Mouse (Mus musculus): ENCODE measurements around the gene Insl5. TPM values are rescaled to one million over a fixed set of nuclear protein-coding genes. Genes with fewer than 3 reads are reported as not detected.

Gene Insl5
- not detected in 2 replicates for polyA plus RNA-seq (2011; ENCODE audit: insufficient read length, low read depth, missing spikeins)

- Histone ChIP-seq H3K4me1 (ENCODE audit: control insufficient read depth, insufficient read depth, low read length) (no peaks in the 10 kb centered on the region), H3K4me3 (ENCODE audit: insufficient read depth, low read length) (no peak within 1 kb of the TSS), H3K27ac (ENCODE audit: insufficient read depth, low read length) (no peak within 1 kb of the TSS)
- TF ChIP-seq POLR2A (IDR thresholded peaks at IDR 0.05; ENCODE audit: low read depth, low read length) (no peak), CTCF (IDR thresholded peaks at IDR 0.05; ENCODE audit: borderline replicate concordance, insufficient read depth, low read length) (no peak)
Observed at GRCm38 (mm10) chr4:103026621-103027020, at the start of gene Insl5. Insl5 (minus strand) TSS chr4:103026842.

GRCm38 (mm10) chr4:103070631-103071030 lies 44.0 kb upstream of the Insl5 start:
- no peak for TF ChIP-seq POLR2A (IDR thresholded peaks at IDR 0.05; ENCODE audit: low read depth, low read length)
- TF ChIP-seq CTCF (IDR thresholded peaks at IDR 0.05; ENCODE audit: borderline replicate concordance, insufficient read depth, low read length): no peak
- Histone ChIP-seq H3K4me3 (ENCODE audit: insufficient read depth, low read length) (no peak overlapping the region), H3K27ac (ENCODE audit: insufficient read depth, low read length) (no peak overlapping the region), H3K4me1 (ENCODE audit: control insufficient read depth, insufficient read depth, low read length) (no peaks in the 10 kb centered on the region)

- no peak overlapping the region for H3K27ac ChIP-seq (ENCODE audit: insufficient read depth, low read length)
- H3K4me3 ChIP-seq (ENCODE audit: insufficient read depth, low read length): no peak overlapping the region
- no peaks in the 10 kb centered on the region for H3K4me1 ChIP-seq (ENCODE audit: control insufficient read depth, insufficient read depth, low read length)
- TF ChIP-seq POLR2A (IDR thresholded peaks at IDR 0.05; ENCODE audit: low read depth, low read length) (no peak), CTCF (IDR thresholded peaks at IDR 0.05; ENCODE audit: borderline replicate concordance, insufficient read depth, low read length) (no peak)
Observed at GRCm38 (mm10) chr4:103067906-103068655, 41.4 kb upstream of the Insl5 start.

GRCm38 (mm10) chr4:103064976-103065375 lies 38.3 kb upstream of the Insl5 start:
- Histone ChIP-seq H3K4me1 (ENCODE audit: control insufficient read depth, insufficient read depth, low read length) (no peaks in the 10 kb centered on the region), H3K4me3 (ENCODE audit: insufficient read depth, low read length) (no peak overlapping the region), H3K27ac (ENCODE audit: insufficient read depth, low read length) (no peak overlapping the region)
- TF ChIP-seq CTCF (IDR thresholded peaks at IDR 0.05; ENCODE audit: borderline replicate concordance, insufficient read depth, low read length): no peak
- TF ChIP-seq POLR2A (IDR thresholded peaks at IDR 0.05; ENCODE audit: low read depth, low read length): no peak

GRCm38 (mm10) chr4:103064421-103064820 lies 37.8 kb upstream of the Insl5 start:
- H3K4me1 ChIP-seq (ENCODE audit: control insufficient read depth, insufficient read depth, low read length): no peaks in the 10 kb centered on the region
- H3K27ac ChIP-seq (ENCODE audit: insufficient read depth, low read length): no peak overlapping the region
- no peak overlapping the region for H3K4me3 ChIP-seq (ENCODE audit: insufficient read depth, low read length)
- TF ChIP-seq POLR2A (IDR thresholded peaks at IDR 0.05; ENCODE audit: low read depth, low read length) (no peak), CTCF (IDR thresholded peaks at IDR 0.05; ENCODE audit: borderline replicate concordance, insufficient read depth, low read length) (no peak)

- no peak overlapping the region for H3K4me3 ChIP-seq (ENCODE audit: insufficient read depth, low read length)
- TF ChIP-seq POLR2A (IDR thresholded peaks at IDR 0.05; ENCODE audit: low read depth, low read length) (no peak), CTCF (IDR thresholded peaks at IDR 0.05; ENCODE audit: borderline replicate concordance, insufficient read depth, low read length) (no peak)
- H3K4me1 ChIP-seq (ENCODE audit: control insufficient read depth, insufficient read depth, low read length): no peaks in the 10 kb centered on the region
- no peak overlapping the region for H3K27ac ChIP-seq (ENCODE audit: insufficient read depth, low read length)
Observed at GRCm38 (mm10) chr4:103056909-103057308, 30.3 kb upstream of the Insl5 start.

GRCm38 (mm10) chr4:103048046-103048445 lies 21.4 kb upstream of the Insl5 start:
- H3K4me1 ChIP-seq (ENCODE audit: control insufficient read depth, insufficient read depth, low read length): no peaks in the 10 kb centered on the region
- TF ChIP-seq POLR2A (IDR thresholded peaks at IDR 0.05; ENCODE audit: low read depth, low read length) (no peak), CTCF (IDR thresholded peaks at IDR 0.05; ENCODE audit: borderline replicate concordance, insufficient read depth, low read length) (no peak)
- no peak overlapping the region for H3K4me3 ChIP-seq (ENCODE audit: insufficient read depth, low read length)
- H3K27ac ChIP-seq (ENCODE audit: insufficient read depth, low read length): no peak overlapping the region

GRCm38 (mm10) chr4:103042997-103043396 lies 16.4 kb upstream of the Insl5 start:
- TF ChIP-seq CTCF (IDR thresholded peaks at IDR 0.05; ENCODE audit: borderline replicate concordance, insufficient read depth, low read length): no peak
- TF ChIP-seq POLR2A (IDR thresholded peaks at IDR 0.05; ENCODE audit: low read depth, low read length): no peak
- Histone ChIP-seq H3K4me3 (ENCODE audit: insufficient read depth, low read length) (no peak overlapping the region), H3K4me1 (ENCODE audit: control insufficient read depth, insufficient read depth, low read length) (no peaks in the 10 kb centered on the region), H3K27ac (ENCODE audit: insufficient read depth, low read length) (no peak overlapping the region)

GRCm38 (mm10) chr4:103039838-103040191 lies 13.2 kb upstream of the Insl5 start:
- H3K4me3 ChIP-seq (ENCODE audit: insufficient read depth, low read length): no peak overlapping the region

GRCm38 (mm10) chr4:103039103-103039837 lies 12.6 kb upstream of the Insl5 start:
- no peak overlapping the region for H3K4me3 ChIP-seq (ENCODE audit: insufficient read depth, low read length)
- no peaks in the 10 kb centered on the region for H3K4me1 ChIP-seq (ENCODE audit: control insufficient read depth, insufficient read depth, low read length)
- no peak overlapping the region for H3K27ac ChIP-seq (ENCODE audit: insufficient read depth, low read length)
- TF ChIP-seq CTCF (IDR thresholded peaks at IDR 0.05; ENCODE audit: borderline replicate concordance, insufficient read depth, low read length) (no peak), POLR2A (IDR thresholded peaks at IDR 0.05; ENCODE audit: low read depth, low read length) (no peak)

More at GRCm38 (mm10) chr4:103039838-103040191, 13.2 kb upstream of the Insl5 start:
- TF ChIP-seq POLR2A (IDR thresholded peaks at IDR 0.05; ENCODE audit: low read depth, low read length) (no peak), CTCF (IDR thresholded peaks at IDR 0.05; ENCODE audit: borderline replicate concordance, insufficient read depth, low read length) (no peak)
- Histone ChIP-seq H3K4me1 (ENCODE audit: control insufficient read depth, insufficient read depth, low read length) (no peaks in the 10 kb centered on the region), H3K27ac (ENCODE audit: insufficient read depth, low read length) (no peak overlapping the region)

All from embryonic fibroblast, embryonic 13.5 days (primary cell).